Mouse (Mus musculus) G1E (cell line): ENCODE measurements around the gene Agtrap.

ENCODE experiments used
- CTCF ChIP-seq: IDR thresholded peaks from 2 replicates; pipeline ENCODE4 v1.5.1; 2012; ENCODE audit warnings: low read depth, low read length, inconsistent platforms, mixed read lengths
- GATA1 ChIP-seq: IDR thresholded peaks from 2 replicates; pipeline ENCODE4 v1.6.1; 2012; ENCODE audit warnings: borderline replicate concordance, low read length, inconsistent platforms, mixed read lengths
- GATA2 ChIP-seq: IDR thresholded peaks from 2 replicates; pipeline ENCODE4 v1.6.1; 2012; ENCODE audit warnings: low read depth, low read length, inconsistent platforms, borderline replicate concordance
- POLR2AphosphoS5 ChIP-seq: IDR thresholded peaks from 2 replicates; pipeline ENCODE4 v1.6.1; 2012; ENCODE audit warnings: low read depth, low read length, inconsistent platforms; ENCODE audit not compliant: insufficient replicate concordance
- TAL1 ChIP-seq: conservative IDR thresholded peaks from 2 replicates; pipeline ENCODE4 v1.6.1; 2012; ENCODE audit warnings: low read depth, low read length, inconsistent platforms, mixed read lengths

DNA sequence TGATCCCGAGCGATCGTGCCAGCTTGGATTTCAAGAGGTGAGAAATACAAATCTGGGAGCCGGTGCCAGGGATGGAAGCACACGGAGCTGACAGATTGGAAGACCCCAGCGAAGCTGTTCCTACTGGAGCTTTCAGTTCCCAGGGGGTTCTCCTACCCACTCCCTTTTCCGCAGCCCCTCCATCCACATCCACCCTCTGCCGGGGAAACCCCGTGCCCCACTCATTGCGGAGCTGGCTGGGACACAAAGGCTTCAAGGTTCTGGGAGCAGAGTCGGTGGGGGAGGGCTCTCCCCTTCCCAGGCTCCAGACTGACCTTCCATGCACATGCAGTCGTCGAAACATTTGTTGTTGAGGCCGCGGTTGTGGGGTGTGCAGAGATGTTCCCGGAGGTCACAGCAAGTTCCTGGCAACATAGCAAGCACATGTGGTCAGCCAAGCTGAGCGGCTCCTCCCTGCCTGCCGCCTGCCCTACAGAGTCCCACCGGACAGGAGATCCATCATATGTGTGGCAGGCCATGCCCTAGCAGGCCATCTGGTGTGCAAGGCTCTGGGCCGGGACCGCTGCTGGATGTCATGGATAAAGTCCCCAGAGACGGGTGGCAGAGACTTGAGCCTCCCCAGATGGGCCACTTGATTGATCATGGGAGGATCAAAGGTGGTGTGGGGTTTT is 19.9 kb upstream of the Agtrap start:
- TF ChIP-seq CTCF (no peak), TAL1 (no peak), GATA1 (no peak), POLR2AphosphoS5 (no peak), GATA2 (no peak)
